9 mouse cellular contexts compared by ENCODE assay signal in the genomic region with DNA sequence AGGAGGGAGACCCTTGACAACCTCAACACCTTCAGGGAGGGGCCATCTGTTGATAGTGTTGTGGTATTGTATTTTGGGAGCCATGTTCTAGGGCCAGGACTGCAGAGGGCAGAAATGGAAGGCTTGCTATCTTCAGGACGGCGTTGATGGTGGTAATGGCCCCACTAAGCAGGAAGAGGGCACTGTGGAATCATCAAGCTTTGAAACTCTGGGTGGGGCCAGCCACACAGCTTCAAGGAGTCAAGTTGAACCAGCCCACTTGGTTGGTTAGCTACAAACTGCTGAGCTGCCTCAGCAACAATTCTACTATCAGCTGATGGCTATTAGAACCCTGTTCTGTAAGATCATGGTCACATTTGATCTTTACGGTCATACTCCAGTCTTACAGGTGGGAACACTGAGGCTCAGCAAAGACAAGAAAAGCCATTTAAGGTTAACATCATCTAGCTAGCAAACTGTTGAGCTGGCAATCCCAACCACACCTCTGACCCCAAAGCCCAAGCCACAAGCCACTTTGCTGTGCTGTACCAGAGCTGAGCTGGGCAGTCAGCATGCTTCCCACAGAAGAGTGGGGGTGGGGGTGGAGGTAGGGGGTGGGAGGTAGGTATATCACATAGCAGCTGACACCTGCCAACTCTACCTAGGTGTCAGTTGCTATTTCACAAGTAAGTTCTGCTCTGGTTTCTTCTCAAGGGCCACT.
A peak's percentile ranks its signal among the peaks of the same experiment; 100 is the strongest.
DNase-seq lines count a peak whose midpoint lies in the region; ATAC-seq and TF ChIP-seq lines count a peak whose summit lies in the region.
"Had no signal": no experiment of that assay in that cellular context is flagged by ENCODE, and none has a peak within 500 bp of the region (broad histone marks: within the 10 kb centered on the region; RNA-seq: fewer than 3 reads in every experiment).

No protein-coding gene starts in this region.

- 73% methylated on average over 3 of the region's 3 CpGs for WGBS in embryonic facial prominence, embryonic 14.5 days
- WGBS in embryonic facial prominence, embryonic 10.5 days, result 80% methylated on average over 3 of the region's 3 CpGs
- WGBS in midbrain, postnatal 0 days, result 76% methylated on average over 3 of the region's 3 CpGs
- WGBS in midbrain, embryonic 10.5 days, result 83% methylated on average over 3 of the region's 3 CpGs
- WGBS in small intestine, adult 2 months, result 41% methylated on average over 3 of the region's 3 CpGs
- WGBS in kidney, embryonic 14.5 days, result 81% methylated on average over 3 of the region's 3 CpGs

- H3K4me1 ChIP-seq in embryonic facial prominence, embryonic 14.5 days (ENCODE audit: control insufficient read depth, insufficient read depth, low read length), result peaks cover 13% of the 10 kb centered on the region; the same call in 1 of the 2 replicates
- H3K4me1 ChIP-seq in embryonic facial prominence, embryonic 10.5 days, result peaks cover 30% of the 10 kb centered on the region
- H3K4me1 ChIP-seq in midbrain, postnatal 0 days (ENCODE audit: insufficient read depth, low read length), result no peaks in the 10 kb centered on the region; the same call in 1 of the 2 replicates
- H3K4me1 ChIP-seq in midbrain, embryonic 10.5 days, result peaks cover 25% of the 10 kb centered on the region
- H3K4me1 ChIP-seq in small intestine, adult 2 months (ENCODE audit: control insufficient read depth, insufficient read depth, insufficient read length, low read length), result peaks cover 8% of the 10 kb centered on the region
- no peaks in the 10 kb centered on the region for H3K4me1 ChIP-seq in kidney, embryonic 14.5 days (ENCODE audit: control insufficient read depth, insufficient read depth, low read length)

- H3K27me3 ChIP-seq in embryonic facial prominence, embryonic 14.5 days (replicated peaks; ENCODE audit: control insufficient read depth, insufficient read depth, low read length), result no peaks in the 10 kb centered on the region
- peaks cover 33% of the 10 kb centered on the region for H3K27me3 ChIP-seq in embryonic facial prominence, embryonic 10.5 days (replicated peaks; ENCODE audit: low read depth, poor library complexity, severe bottlenecking)
- H3K27me3 ChIP-seq in midbrain, postnatal 0 days (ENCODE audit: insufficient read depth, low read length), result no peaks in the 10 kb centered on the region
- H3K27me3 ChIP-seq in midbrain, embryonic 10.5 days (ENCODE audit: low read depth, poor library complexity, severe bottlenecking), result 0 out of 2 replicates have a peak, but pooled peaks cover 6% of the 10 kb centered on the region
- H3K27me3 ChIP-seq in small intestine, adult 2 months (ENCODE audit: control insufficient read depth, insufficient read depth, low read length), result no peaks in the 10 kb centered on the region
- no peaks in the 10 kb centered on the region for H3K27me3 ChIP-seq in kidney, embryonic 14.5 days (ENCODE audit: control insufficient read depth, insufficient read depth, low read length)

- peak; percentile 68 for TF ChIP-seq CTCF in midbrain, postnatal 0 days (IDR thresholded peaks at IDR 0.05)
- peak; percentile 12; the same call in 1 of the 2 replicates for TF ChIP-seq CTCF in small intestine, adult 2 months (IDR thresholded peaks at IDR 0.05; ENCODE audit: extremely low read depth, insufficient read length, insufficient replicate concordance, low read depth, low read length)

- no peaks in the 10 kb centered on the region for H3K9me3 ChIP-seq in embryonic facial prominence, embryonic 14.5 days (ENCODE audit: control insufficient read depth, low read length)
- no peaks in the 10 kb centered on the region for H3K9me3 ChIP-seq in embryonic facial prominence, embryonic 10.5 days
- no peaks in the 10 kb centered on the region for H3K9me3 ChIP-seq in midbrain, postnatal 0 days (ENCODE audit: low read length)
- H3K9me3 ChIP-seq in midbrain, embryonic 10.5 days (replicated peaks), result no peaks in the 10 kb centered on the region
- no peaks in the 10 kb centered on the region for H3K9me3 ChIP-seq in kidney, embryonic 14.5 days (ENCODE audit: control insufficient read depth, low read length)
- H3K9me3 ChIP-seq: limb, embryonic 15.5 days had no signal

- H3K27ac ChIP-seq in embryonic facial prominence, embryonic 14.5 days (replicated peaks; ENCODE audit: low read depth, low read length), result no peak overlapping the region
- no peak overlapping the region for H3K27ac ChIP-seq in embryonic facial prominence, embryonic 10.5 days (replicated peaks)
- H3K27ac ChIP-seq in midbrain, postnatal 0 days (ENCODE audit: low read depth, low read length), result no peak overlapping the region
- H3K27ac ChIP-seq in midbrain, embryonic 10.5 days (replicated peaks), result no peak overlapping the region
- peak overlapping the region; percentile 18; the same call in 1 of the 2 replicates for H3K27ac ChIP-seq in small intestine, adult 2 months (ENCODE audit: insufficient read depth, low read depth, low read length)
- H3K27ac ChIP-seq in kidney, embryonic 14.5 days (ENCODE audit: low read depth, low read length), result no peak overlapping the region
- H3K27ac ChIP-seq: limb, embryonic 15.5 days had no signal

- TF ChIP-seq POLR2A in small intestine, adult 2 months (IDR thresholded peaks at IDR 0.05; ENCODE audit: low read depth, low read length), result no peak

- H3K4me2 ChIP-seq in embryonic facial prominence, embryonic 14.5 days (ENCODE audit: low read depth, low read length), result no peak overlapping the region
- no peak overlapping the region for H3K4me2 ChIP-seq in midbrain, postnatal 0 days (ENCODE audit: low read depth, low read length, poor library complexity, severe bottlenecking)
- no peak overlapping the region for H3K4me2 ChIP-seq in kidney, embryonic 14.5 days (replicated peaks; ENCODE audit: low read depth, low read length)
- H3K4me2 ChIP-seq: limb, embryonic 15.5 days had no signal

- H3K4me3 ChIP-seq in embryonic facial prominence, embryonic 14.5 days (ENCODE audit: low read depth, low read length), result no peak overlapping the region
- H3K4me3 ChIP-seq in embryonic facial prominence, embryonic 10.5 days, result no peak overlapping the region
- H3K4me3 ChIP-seq in midbrain, postnatal 0 days (ENCODE audit: low read depth, low read length), result no peak overlapping the region
- H3K4me3 ChIP-seq in midbrain, embryonic 10.5 days, result no peak overlapping the region
- H3K4me3 ChIP-seq in small intestine, adult 2 months (ENCODE audit: low read depth, low read length), result no peak overlapping the region
- H3K4me3 ChIP-seq in kidney, embryonic 14.5 days (ENCODE audit: low read length), result no peak overlapping the region
- H3K4me3 ChIP-seq: limb, embryonic 15.5 days had no signal

- H3K36me3 ChIP-seq in embryonic facial prominence, embryonic 14.5 days (ENCODE audit: control insufficient read depth, insufficient read depth, low read length), result no peaks in the 10 kb centered on the region
- no peaks in the 10 kb centered on the region for H3K36me3 ChIP-seq in embryonic facial prominence, embryonic 10.5 days (replicated peaks)
- H3K36me3 ChIP-seq in midbrain, postnatal 0 days (ENCODE audit: insufficient read depth, low read length), result no peaks in the 10 kb centered on the region
- no peaks in the 10 kb centered on the region for H3K36me3 ChIP-seq in midbrain, embryonic 10.5 days
- H3K36me3 ChIP-seq in small intestine, adult 2 months (ENCODE audit: control insufficient read depth, insufficient read depth, low read length), result no peaks in the 10 kb centered on the region
- H3K36me3 ChIP-seq in kidney, embryonic 14.5 days (ENCODE audit: control insufficient read depth, insufficient read depth, low read length), result no peaks in the 10 kb centered on the region
- H3K36me3 ChIP-seq: limb, embryonic 15.5 days had no signal

- peak; percentile 24; the same call in 1 of the 2 replicates for ATAC-seq in embryonic facial prominence, embryonic 14.5 days (ENCODE audit: low read depth)
- ATAC-seq in midbrain, postnatal 0 days (ENCODE audit: low FRiP score), result no peak
- no peak for ATAC-seq in kidney, embryonic 14.5 days (ENCODE audit: low FRiP score, low TSS enrichment)

- DNase-seq in embryonic facial prominence, embryonic 14.5 days (ENCODE audit: low spot score), result peak; percentile 77
- DNase-seq in embryonic facial prominence, embryonic 10.5 days (ENCODE audit: low spot score), result no peak
- peak; percentile 62 for DNase-seq in midbrain, postnatal 0 days (ENCODE audit: low spot score)
- DNase-seq in midbrain, embryonic 10.5 days (ENCODE audit: low spot score), result no peak
- peak; percentile 51 to 55 for DNase-seq in layer of hippocampus, postnatal 10 days (ENCODE audit: low spot score in 2 of 2)
- DNase-seq in embryo, embryonic 10 days (ENCODE audit: low spot score), result no peak

- no peak overlapping the region for H3K9ac ChIP-seq in embryonic facial prominence, embryonic 14.5 days (ENCODE audit: low read depth, low read length)
- H3K9ac ChIP-seq in midbrain, postnatal 0 days (replicated peaks; ENCODE audit: low read length, poor library complexity, severe bottlenecking), result no peak overlapping the region
- H3K9ac ChIP-seq in kidney, embryonic 14.5 days (ENCODE audit: low read depth, low read length), result no peak overlapping the region
- H3K9ac ChIP-seq: limb, embryonic 15.5 days had no signal

Comparison
In these comparisons a context has a peak if more than half of its experiments do, and no peak if none do; other contexts are left out.
1. DNase-seq: peak in embryonic facial prominence, embryonic 14.5 days (single experiment), midbrain, postnatal 0 days (single experiment) and layer of hippocampus, postnatal 10 days (2 of 2); none in embryonic facial prominence, embryonic 10.5 days (single experiment), midbrain, embryonic 10.5 days (single experiment) and embryo, embryonic 10 days (single experiment).